Mouse (Mus musculus) cerebellum, adult 18-20 months (tissue): ENCODE measurements around the gene Cyp46a1.

ENCODE experiments used
- DNase-seq, 2 experiments: peaks; one replicate each; pipeline ENCODE4 v3.0.0; 2021

The Cyp46a1 gene

GRCm38 (mm10) chr12:108333895-108334445 is at the start of gene Cyp46a1:
TSS of gene Cyp46a1 (plus strand) at chr12:108334381.
- DNase-seq: peak; percentile 98 to 99

GRCm38 (mm10) chr12:108284455-108285224 is 49.5 kb upstream of the Cyp46a1 start:
- no peak for DNase-seq

GRCm38 (mm10) chr12:108285225-108286011 is 48.8 kb upstream of the Cyp46a1 start:
- no peak for DNase-seq

GRCm38 (mm10) chr12:108286381-108286780 is 47.8 kb upstream of the Cyp46a1 start:
- no peak for DNase-seq

GRCm38 (mm10) chr12:108287011-108287410 is 47.2 kb upstream of the Cyp46a1 start:
- peak; percentile 60 to 74 for DNase-seq

- DNase-seq: no peak
These were observed 45.9 kb upstream of the Cyp46a1 start for GRCm38 (mm10) chr12:108288127-108288880.

- peak in 1 of 2 experiments; percentile 31 for DNase-seq
These were observed 41.8 kb upstream of the Cyp46a1 start for GRCm38 (mm10) chr12:108292419-108292818.

- peak; percentile 84 to 87 for DNase-seq
These were observed 41.2 kb upstream of the Cyp46a1 start for GRCm38 (mm10) chr12:108292957-108293356.

- no peak for DNase-seq
These were observed 39.6 kb upstream of the Cyp46a1 start for GRCm38 (mm10) chr12:108294620-108295019.

- DNase-seq: no peak
These were observed 37.1 kb upstream of the Cyp46a1 start for GRCm38 (mm10) chr12:108297033-108297432.

- DNase-seq: no peak
These were observed 33.2 kb upstream of the Cyp46a1 start for GRCm38 (mm10) chr12:108301006-108301405.

- DNase-seq: no peak
These were observed 30.3 kb upstream of the Cyp46a1 start for GRCm38 (mm10) chr12:108303778-108304365.

- DNase-seq: no peak
These were observed 29.0 kb upstream of the Cyp46a1 start for GRCm38 (mm10) chr12:108305172-108305571.

GRCm38 (mm10) chr12:108305812-108306794 is 28.1 kb upstream of the Cyp46a1 start, which contains the start of gene Hhipl1:
TSS of gene Hhipl1 (plus strand) at chr12:108306270.
- peak in 1 of 2 experiments; percentile 45 for DNase-seq

GRCm38 (mm10) chr12:108307553-108307952 is 26.6 kb upstream of the Cyp46a1 start:
- DNase-seq: peak; percentile 54 to 62

- no peak for DNase-seq
These were observed 25.8 kb upstream of the Cyp46a1 start for GRCm38 (mm10) chr12:108308363-108308856.

- DNase-seq: no peak
These were observed 24.9 kb upstream of the Cyp46a1 start for GRCm38 (mm10) chr12:108309116-108309794.

GRCm38 (mm10) chr12:108310041-108310440 is 24.1 kb upstream of the Cyp46a1 start:
- DNase-seq: no peak

- no peak for DNase-seq
These were observed 23.6 kb upstream of the Cyp46a1 start for GRCm38 (mm10) chr12:108310456-108311027.
